Mouse (Mus musculus) midbrain, embryonic 12.5 days (tissue): ENCODE results near the gene Ptgs1. TPM values are rescaled to one million over a fixed set of nuclear protein-coding genes. Genes with fewer than 3 reads are reported as not detected.

Experiments
- ATAC-seq: fragments of 200-750 bp; cut with Nextera tagmentation; 2 replicates; pipeline ENCODE4 v1.8.0; 2017; ENCODE audit warnings: low read depth, moderate TSS enrichment, moderate library complexity; ENCODE audit not compliant: low FRiP score
- H3K27ac ChIP-seq: fragments of 300-500 bp; sonication (generic); replicated peaks from 2 replicates; pipeline ENCODE4 v1.5.1; 2016; ENCODE audit warnings: mild to moderate bottlenecking
- H3K27me3 ChIP-seq: fragments of 300-500 bp; sonication (generic); 2 replicates; pipeline ENCODE4 v1.6.1; 2016; ENCODE audit warnings: mild to moderate bottlenecking
- H3K36me3 ChIP-seq: fragments of 300-500 bp; sonication (generic); 2 replicates; pipeline ENCODE4 v1.6.1; 2016
- H3K4me1 ChIP-seq: fragments of 300-500 bp; sonication (generic); 2 replicates; pipeline ENCODE4 v1.6.1; 2016
- H3K4me2 ChIP-seq: fragments of 300-500 bp; sonication (generic); replicated peaks from 2 replicates; pipeline ENCODE4 v1.6.1; 2016; ENCODE audit warnings: mild to moderate bottlenecking, moderate library complexity
- H3K4me3 ChIP-seq: fragments of 300-500 bp; sonication (generic); 2 replicates; pipeline ENCODE4 v1.5.1; 2016; ENCODE audit warnings: mild to moderate bottlenecking
- H3K9ac ChIP-seq: fragments of 300-500 bp; sonication (generic); replicated peaks from 2 replicates; pipeline ENCODE4 v1.6.1; 2016; ENCODE audit warnings: mild to moderate bottlenecking, moderate library complexity
- H3K9me3 ChIP-seq: fragments of 300-500 bp; sonication (generic); 2 replicates; pipeline ENCODE4 v1.6.1; 2016; ENCODE audit warnings: mild to moderate bottlenecking
- WGBS: fragments of 180-500 bp; shearing (Covaris S2); methylation state at CpG from one replicate; pipeline ENCODE4 v1.1.7; 2016; 5-methylcytosine and 5-hydroxymethylcytosine counted together
- polyA plus RNA-seq: library from polyadenylated mRNA; unstranded; fragments of >200 nt; fragmentation: Nextera tagmentation; extraction: Ambion mirVana; gene quantifications from 2 replicates; pipeline ENCODE4 v1.2.1, GENCODE M21; 2016

The Ptgs1 gene
- polyA plus RNA-seq, 1 experiment from 2014 or later, result 4.4 TPM

DNA sequence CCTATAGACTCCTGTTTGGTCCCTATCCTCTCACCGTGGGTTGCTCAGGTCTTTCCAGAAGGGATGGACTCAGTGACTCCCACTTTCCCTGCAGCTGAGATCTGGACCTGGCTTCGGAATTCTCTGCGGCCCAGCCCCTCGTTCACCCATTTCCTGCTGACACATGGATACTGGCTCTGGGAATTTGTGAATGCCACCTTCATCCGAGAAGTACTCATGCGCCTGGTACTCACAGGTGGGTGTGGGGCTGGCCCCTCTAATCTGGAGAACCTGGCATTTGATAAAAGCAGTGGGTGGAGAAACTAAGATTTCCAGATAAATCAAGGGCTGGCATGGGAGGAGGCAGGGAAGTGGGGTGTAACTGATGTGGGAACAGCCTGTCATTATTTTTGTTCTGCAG, 7.3 kb downstream of the Ptgs1 start:
- no peak overlapping the region for H3K4me3 ChIP-seq
- H3K4me2 ChIP-seq, result no peak overlapping the region
- H3K9me3 ChIP-seq, result no peaks in the 10 kb centered on the region
- H3K9ac ChIP-seq, result no peak overlapping the region
- no peaks in the 10 kb centered on the region for H3K4me1 ChIP-seq
- H3K27ac ChIP-seq, result no peak overlapping the region
- H3K27me3 ChIP-seq, result no peaks in the 10 kb centered on the region
- WGBS, result 90% methylated on average over 6 of the region's 6 CpGs
- ATAC-seq, result no peak
- no peaks in the 10 kb centered on the region for H3K36me3 ChIP-seq

DNA sequence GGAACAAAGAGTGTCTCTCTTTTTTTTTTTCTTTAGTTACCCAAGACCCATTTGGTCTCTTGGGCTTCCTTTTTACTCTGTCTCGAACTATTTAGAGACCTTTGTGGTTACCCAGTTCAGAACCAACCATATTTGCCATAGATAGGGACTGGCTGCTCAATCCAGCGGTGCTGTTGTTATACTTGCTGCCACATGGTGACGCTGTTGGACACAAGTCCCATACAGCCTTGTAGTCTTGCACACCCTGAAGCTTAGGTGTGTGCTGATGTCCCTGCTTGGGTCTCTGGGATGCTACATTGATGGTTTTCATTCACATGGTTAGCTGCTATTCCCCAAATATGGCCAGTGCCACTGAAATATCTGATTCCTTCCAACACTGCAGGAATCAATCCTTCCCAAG, 8.2 kb downstream of the Ptgs1 start:
- no peak for ATAC-seq
- H3K4me3 ChIP-seq, result no peak overlapping the region

DNA sequence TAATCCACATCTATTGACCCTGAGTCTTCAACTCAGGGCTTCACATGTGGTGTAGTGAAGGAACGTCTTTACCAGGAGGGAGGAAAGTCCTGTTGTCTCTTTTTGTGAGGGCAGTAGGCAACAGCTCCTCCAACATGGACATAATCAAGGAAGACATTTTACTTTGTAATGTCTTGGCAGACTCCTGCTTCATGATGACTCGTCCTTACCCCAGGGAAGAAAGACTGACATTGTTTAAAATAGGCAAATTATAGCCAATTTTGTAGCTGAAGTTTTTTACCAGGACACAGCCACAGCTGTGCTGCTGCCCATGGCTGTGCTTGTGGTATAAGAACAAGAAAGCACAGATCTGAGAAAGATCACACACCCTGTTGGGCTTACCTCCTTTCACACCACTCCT, 8.7 kb downstream of the Ptgs1 start:
- H3K9me3 ChIP-seq, result no peaks in the 10 kb centered on the region
- no peaks in the 10 kb centered on the region for H3K27me3 ChIP-seq
- H3K4me3 ChIP-seq, result no peak overlapping the region
- no peak overlapping the region for H3K4me2 ChIP-seq
- H3K27ac ChIP-seq, result no peak overlapping the region
- no peaks in the 10 kb centered on the region for H3K4me1 ChIP-seq
- no peak overlapping the region for H3K9ac ChIP-seq
- H3K36me3 ChIP-seq, result no peaks in the 10 kb centered on the region
- 91% methylated on average over 2 of the region's 2 CpGs for WGBS
- no peak for ATAC-seq

More for the DNA sequence above, 8.2 kb downstream of the Ptgs1 start:
- Histone ChIP-seq H3K36me3 (no peaks in the 10 kb centered on the region), H3K9ac (no peak overlapping the region), H3K4me2 (no peak overlapping the region), H3K4me1 (no peaks in the 10 kb centered on the region), H3K9me3 (no peaks in the 10 kb centered on the region), H3K27ac (no peak overlapping the region), H3K27me3 (no peaks in the 10 kb centered on the region)
- WGBS, result 70% methylated on average over 3 of the region's 3 CpGs

DNA sequence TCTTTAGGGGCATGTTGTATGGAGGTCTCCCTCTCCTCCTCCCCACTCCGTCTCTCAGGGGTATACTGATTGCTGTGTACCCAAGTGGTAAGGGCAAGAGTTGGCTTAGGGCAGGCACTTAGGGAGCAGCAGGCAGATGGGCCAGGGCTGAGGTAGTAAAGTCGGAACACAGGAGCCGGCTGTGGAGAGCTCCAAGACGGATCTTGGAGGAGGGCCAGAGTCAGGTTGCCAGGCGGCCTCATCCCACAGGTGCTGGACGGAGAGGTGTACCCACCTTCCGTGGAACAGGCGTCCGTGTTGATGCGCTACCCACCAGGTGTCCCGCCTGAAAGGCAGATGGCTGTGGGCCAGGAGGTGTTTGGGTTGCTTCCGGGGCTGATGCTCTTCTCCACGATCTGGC, 12.3 kb downstream of the Ptgs1 start:
- no peaks in the 10 kb centered on the region for H3K36me3 ChIP-seq
- H3K27ac ChIP-seq, result no peak overlapping the region
- H3K9me3 ChIP-seq, result no peaks in the 10 kb centered on the region
- H3K9ac ChIP-seq, result no peak overlapping the region
- ATAC-seq, result no peak
- 91% methylated on average over 13 of the region's 13 CpGs for WGBS
- no peak overlapping the region for H3K4me3 ChIP-seq
- H3K4me2 ChIP-seq, result no peak overlapping the region
- no peaks in the 10 kb centered on the region for H3K4me1 ChIP-seq
- H3K27me3 ChIP-seq, result no peaks in the 10 kb centered on the region

DNA sequence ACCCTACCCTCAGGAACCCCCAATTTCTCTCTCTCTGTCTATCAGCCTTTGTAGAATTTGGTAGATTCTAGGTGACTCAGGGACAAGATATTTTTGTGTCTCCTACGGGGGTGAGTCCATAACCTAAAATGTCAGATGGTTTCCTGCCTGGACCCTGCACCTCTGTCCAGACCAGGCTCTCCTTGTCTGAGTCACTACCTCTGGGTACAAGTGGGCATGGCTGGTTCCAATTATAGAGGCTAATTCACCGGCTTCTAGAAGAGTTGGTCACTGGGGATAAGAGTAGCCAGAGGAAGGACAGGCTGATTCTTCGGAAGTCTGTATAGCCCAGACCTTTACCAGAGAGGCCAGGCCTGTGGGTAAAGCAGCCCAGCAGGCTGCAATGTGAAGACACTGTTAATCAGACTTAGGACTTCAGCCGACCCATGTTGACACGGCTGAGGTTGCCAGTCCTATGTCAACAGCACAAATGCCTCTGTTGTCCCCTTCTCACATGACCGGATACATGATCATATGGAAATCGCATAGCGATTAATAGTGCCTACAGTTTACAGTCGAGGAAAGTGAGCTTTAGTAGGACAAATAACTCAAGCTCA, 13.2 kb downstream of the Ptgs1 start:
- no peak overlapping the region for H3K4me2 ChIP-seq
- 84% methylated on average over 9 of the region's 9 CpGs for WGBS
- no peak for ATAC-seq
- H3K27ac ChIP-seq, result no peak overlapping the region
- H3K9ac ChIP-seq, result no peak overlapping the region
- no peaks in the 10 kb centered on the region for H3K9me3 ChIP-seq
- H3K4me3 ChIP-seq, result no peak overlapping the region
- no peaks in the 10 kb centered on the region for H3K4me1 ChIP-seq
- H3K27me3 ChIP-seq, result no peaks in the 10 kb centered on the region
- H3K36me3 ChIP-seq, result no peaks in the 10 kb centered on the region

DNA sequence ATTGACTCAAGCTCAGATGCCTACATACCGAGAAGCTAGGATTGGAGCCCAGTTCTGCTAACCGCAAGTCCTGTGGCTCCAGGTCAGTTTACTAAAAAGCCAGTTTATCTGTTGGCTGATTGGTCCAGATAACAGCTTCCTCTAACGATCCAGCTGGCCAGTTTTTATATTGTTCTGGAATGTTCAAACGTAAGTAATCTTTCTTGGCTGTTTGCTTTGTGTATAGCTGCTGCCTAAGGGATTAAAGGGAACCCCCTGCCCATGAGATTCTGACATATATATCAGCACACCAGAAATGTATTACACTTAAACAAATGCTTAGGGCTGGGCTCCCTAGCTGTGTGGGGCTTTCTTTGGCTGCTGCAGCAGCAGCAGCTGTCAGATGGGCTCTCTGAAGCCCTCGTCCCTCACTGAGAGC, 13.7 kb downstream of the Ptgs1 start:
- H3K4me3 ChIP-seq, result no peak overlapping the region
- no peak overlapping the region for H3K4me2 ChIP-seq
- H3K27ac ChIP-seq, result no peak overlapping the region
- 65% methylated on average over 5 of the region's 5 CpGs for WGBS
- H3K36me3 ChIP-seq, result no peaks in the 10 kb centered on the region
- no peak overlapping the region for H3K9ac ChIP-seq
- no peaks in the 10 kb centered on the region for H3K9me3 ChIP-seq
- no peaks in the 10 kb centered on the region for H3K27me3 ChIP-seq
- no peaks in the 10 kb centered on the region for H3K4me1 ChIP-seq
- ATAC-seq, result no peak

DNA sequence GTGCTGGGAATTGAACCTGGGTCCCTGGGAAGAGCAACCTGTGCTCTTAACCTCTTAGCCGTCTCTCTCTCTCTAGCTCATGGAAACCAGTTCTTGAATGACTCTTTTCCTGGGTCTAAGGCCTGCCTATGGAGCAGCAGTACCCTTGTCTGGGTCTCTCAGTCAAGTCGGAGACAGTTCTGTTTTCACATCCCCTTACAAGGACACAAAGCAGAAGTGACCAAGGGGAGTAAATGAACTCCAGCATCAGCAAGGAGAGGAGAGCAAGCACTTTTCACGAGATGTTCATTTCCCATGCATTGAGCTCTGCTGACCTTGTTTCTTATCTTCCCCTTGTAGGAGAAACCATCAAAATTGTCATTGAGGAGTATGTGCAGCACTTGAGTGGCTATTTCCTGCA, 14.5 kb downstream of the Ptgs1 start:
- no peaks in the 10 kb centered on the region for H3K36me3 ChIP-seq
- no peak for ATAC-seq
- H3K4me3 ChIP-seq, result no peak overlapping the region
- H3K4me1 ChIP-seq, result no peaks in the 10 kb centered on the region
- no peak overlapping the region for H3K4me2 ChIP-seq
- no peaks in the 10 kb centered on the region for H3K9me3 ChIP-seq
- H3K27ac ChIP-seq, result no peak overlapping the region
- 85% methylated on average over 3 of the region's 3 CpGs for WGBS
- H3K9ac ChIP-seq, result no peak overlapping the region
- H3K27me3 ChIP-seq, result no peaks in the 10 kb centered on the region

DNA sequence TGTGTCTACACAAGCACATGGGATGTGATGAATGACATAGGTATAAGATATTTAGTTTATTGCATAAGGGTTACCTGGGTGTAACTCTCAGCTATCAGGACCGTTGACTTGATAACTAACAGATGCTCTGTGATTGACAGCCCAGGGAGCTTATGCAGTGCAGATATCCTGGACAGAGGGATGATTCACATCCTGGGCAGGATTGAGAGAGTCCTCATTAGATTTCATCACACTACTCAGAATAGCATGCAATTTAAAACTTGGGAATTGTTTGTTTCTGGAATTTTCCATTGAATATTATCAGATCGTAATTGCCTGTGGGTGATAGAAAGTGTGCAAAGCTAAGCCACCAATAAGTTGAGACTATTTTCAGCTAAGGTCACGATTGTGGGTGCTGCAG, 17.7 kb downstream of the Ptgs1 start:
- Histone ChIP-seq H3K4me1 (no peaks in the 10 kb centered on the region), H3K27me3 (no peaks in the 10 kb centered on the region), H3K9me3 (no peaks in the 10 kb centered on the region), H3K27ac (no peak overlapping the region), H3K4me2 (no peak overlapping the region), H3K9ac (no peak overlapping the region), H3K4me3 (no peak overlapping the region), H3K36me3 (no peaks in the 10 kb centered on the region)
- ATAC-seq, result no peak
- WGBS, result 78% methylated on average over 3 of the region's 3 CpGs

DNA sequence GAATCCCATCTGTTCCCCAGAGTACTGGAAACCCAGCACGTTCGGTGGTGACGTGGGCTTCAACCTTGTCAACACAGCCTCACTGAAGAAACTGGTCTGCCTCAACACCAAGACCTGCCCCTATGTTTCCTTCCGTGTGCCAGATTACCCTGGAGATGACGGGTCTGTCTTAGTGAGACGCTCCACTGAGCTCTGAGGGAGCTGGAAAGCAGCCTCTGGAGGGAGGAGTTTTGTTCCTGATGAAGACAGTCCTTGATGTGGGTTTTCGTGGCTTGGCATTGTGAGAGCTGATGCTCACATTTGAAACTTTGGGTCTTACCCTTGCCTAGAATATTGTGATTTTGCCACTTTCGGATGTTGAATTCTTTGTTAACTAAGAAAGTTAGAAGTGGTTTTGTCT, 20.9 kb downstream of the Ptgs1 start:
- Histone ChIP-seq H3K4me2 (no peak overlapping the region), H3K36me3 (no peaks in the 10 kb centered on the region), H3K4me1 (no peaks in the 10 kb centered on the region), H3K27me3 (no peaks in the 10 kb centered on the region), H3K4me3 (no peak overlapping the region), H3K27ac (no peak overlapping the region), H3K9ac (no peak overlapping the region), H3K9me3 (no peaks in the 10 kb centered on the region)
- no peak for ATAC-seq
- WGBS, result 92% methylated on average over 8 of the region's 8 CpGs

DNA sequence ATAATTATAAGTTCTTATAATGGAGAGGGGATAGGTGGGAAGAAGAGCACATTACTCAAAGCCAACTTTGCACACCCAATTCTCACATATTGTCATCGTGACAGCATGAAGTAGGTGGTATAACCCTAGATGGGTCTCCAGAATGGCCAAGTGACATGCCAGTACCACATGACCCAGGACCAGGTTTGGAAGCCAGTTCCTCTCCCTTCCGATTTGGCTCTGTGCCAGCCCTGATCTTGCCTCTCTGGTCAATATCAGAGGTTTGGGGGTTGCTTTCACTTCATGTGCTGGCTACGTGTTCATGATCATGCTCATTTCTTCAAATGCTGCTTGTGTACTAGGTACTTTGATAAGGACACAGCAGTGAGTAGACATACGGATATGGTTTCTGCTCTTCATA, 22.3 kb downstream of the Ptgs1 start:
- no peak for ATAC-seq
- 89% methylated on average over 4 of the region's 4 CpGs for WGBS

DNA sequence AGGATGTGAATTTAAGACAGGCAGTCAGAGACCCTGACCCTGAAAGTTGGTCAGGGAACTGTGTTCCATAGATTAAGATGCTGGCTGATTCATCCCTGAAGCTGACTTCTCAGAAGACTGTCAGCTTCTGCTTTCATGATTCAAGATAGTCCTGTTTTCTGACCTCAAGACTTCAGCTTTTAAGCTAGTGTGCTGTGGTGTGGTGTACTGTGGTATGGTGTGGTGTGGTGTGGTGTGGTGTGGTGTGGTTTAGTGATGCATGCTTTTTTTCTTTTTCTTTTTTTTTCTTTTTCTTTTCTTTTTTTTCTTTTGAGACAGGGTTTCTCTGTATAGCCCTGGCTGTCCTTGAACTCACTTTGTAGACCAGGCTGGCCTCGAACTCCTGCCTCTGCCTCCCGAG, 24.2 kb downstream of the Ptgs1 start:
- ATAC-seq, result no peak
- 74% methylated on average over 2 of the region's 2 CpGs for WGBS
- no peaks in the 10 kb centered on the region for H3K4me1 ChIP-seq

More for the DNA sequence above, 22.3 kb downstream of the Ptgs1 start:
- no peaks in the 10 kb centered on the region for H3K4me1 ChIP-seq
- no peak overlapping the region for H3K4me3 ChIP-seq
- no peak overlapping the region for H3K4me2 ChIP-seq
- no peak overlapping the region for H3K27ac ChIP-seq
- H3K36me3 ChIP-seq, result no peaks in the 10 kb centered on the region
- H3K9me3 ChIP-seq, result no peaks in the 10 kb centered on the region
- no peak overlapping the region for H3K9ac ChIP-seq
- no peaks in the 10 kb centered on the region for H3K27me3 ChIP-seq

DNA sequence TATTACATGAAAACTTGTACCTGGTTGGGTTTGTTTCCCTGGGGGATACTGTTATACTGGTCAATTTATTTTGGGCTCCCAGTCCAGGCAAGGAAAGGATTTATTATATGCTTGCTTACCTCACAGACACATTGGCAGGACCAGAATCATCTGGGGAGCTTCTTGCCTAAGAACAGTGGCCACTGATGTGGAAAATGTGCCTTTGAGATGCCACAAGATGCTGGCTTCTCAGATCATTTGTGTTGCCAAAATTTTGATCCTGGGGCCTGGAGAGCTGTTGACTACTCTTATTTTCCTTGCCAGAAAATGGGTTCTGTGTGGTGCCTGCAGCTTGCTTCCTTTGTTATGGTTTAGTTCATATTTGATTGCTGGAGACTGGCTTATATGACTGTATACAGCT, 26.7 kb downstream of the Ptgs1 start:
- no peaks in the 10 kb centered on the region for H3K9me3 ChIP-seq
- no peak overlapping the region for H3K4me2 ChIP-seq
- no peak overlapping the region for H3K4me3 ChIP-seq
- H3K27ac ChIP-seq, result no peak overlapping the region
- H3K36me3 ChIP-seq, result no peaks in the 10 kb centered on the region
- no peaks in the 10 kb centered on the region for H3K4me1 ChIP-seq
- no peak overlapping the region for H3K9ac ChIP-seq
- no peak for ATAC-seq
- no peaks in the 10 kb centered on the region for H3K27me3 ChIP-seq

More for the DNA sequence above, 24.2 kb downstream of the Ptgs1 start:
- no peaks in the 10 kb centered on the region for H3K36me3 ChIP-seq
- H3K4me2 ChIP-seq, result no peak overlapping the region
- no peaks in the 10 kb centered on the region for H3K27me3 ChIP-seq
- H3K27ac ChIP-seq, result no peak overlapping the region
- H3K9me3 ChIP-seq, result no peaks in the 10 kb centered on the region
- no peak overlapping the region for H3K9ac ChIP-seq
- H3K4me3 ChIP-seq, result no peak overlapping the region

DNA sequence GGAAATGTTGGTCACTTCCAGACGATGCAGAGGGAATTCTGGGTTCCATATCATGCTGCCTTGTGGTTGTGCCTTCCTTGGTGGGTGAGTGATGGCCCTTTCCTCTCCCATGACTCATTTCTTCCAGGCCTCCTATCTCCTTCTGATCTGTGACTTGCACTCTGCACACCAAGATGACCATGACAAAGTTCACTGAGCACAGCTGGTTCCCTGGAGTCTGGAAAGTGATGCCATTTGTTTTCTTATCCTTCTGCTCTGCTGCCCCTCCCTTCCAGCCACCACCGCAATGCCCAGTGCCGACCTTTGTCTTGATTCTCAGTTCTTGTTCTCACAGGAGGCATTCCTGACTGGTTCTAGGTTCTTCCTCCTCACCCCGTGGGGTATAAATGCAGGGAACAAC, 29.2 kb downstream of the Ptgs1 start:
- Histone ChIP-seq H3K27me3 (no peaks in the 10 kb centered on the region), H3K4me3 (no peak overlapping the region), H3K4me1 (no peaks in the 10 kb centered on the region), H3K27ac (no peak overlapping the region), H3K4me2 (no peak overlapping the region), H3K9me3 (no peaks in the 10 kb centered on the region), H3K36me3 (no peaks in the 10 kb centered on the region), H3K9ac (no peak overlapping the region)
- ATAC-seq, result no peak
- 88% methylated on average over 4 of the region's 4 CpGs for WGBS
